In the genomic region with DNA sequence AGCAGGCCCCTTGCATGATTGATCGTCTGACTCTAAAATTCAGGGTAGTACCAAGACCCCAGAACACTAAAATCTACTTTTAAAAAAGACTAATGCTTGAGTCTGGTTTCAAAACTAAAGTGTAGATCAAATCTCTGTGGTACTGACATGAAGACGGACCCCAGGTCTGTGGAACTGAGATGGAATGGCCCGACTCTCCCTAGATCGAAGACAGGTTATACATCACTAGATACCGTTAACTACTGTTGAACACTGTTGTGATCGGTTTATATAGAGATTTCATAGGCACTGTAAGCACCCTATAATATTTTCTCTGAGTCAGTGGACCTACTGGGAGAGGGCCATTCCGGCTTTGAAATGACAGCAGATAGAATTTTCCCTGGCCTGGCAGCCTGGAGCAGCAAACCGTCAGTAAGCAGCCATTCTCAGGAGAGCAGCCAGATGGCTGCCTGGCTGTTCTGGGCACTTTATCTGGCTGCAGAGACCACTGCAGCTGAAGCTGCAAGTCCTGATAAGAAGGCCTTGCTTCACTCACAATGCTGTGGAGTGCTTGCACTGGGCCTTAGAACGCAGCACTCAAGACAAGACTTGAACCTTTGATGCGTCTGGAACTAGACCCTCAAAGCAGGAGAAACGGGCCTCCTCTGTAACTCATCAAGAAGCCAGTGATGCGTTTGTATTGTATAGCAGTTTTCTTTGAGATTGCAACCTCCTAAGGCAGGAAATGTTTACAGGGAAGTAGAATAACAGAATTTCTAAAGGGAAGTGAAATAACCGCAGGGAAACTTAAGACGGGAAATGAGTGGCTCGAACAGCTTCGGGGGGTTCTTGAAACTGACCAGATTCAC, we compare ENCODE assay signal across 13 mouse cellular contexts. TPM values are rescaled to one million over a fixed set of nuclear protein-coding genes. Genes with fewer than 3 reads are reported as not detected.
DNase-seq lines count a peak whose midpoint lies in the region; ATAC-seq and TF ChIP-seq lines count a peak whose summit lies in the region.
"Had no signal": no experiment of that assay in that cellular context is flagged by ENCODE, and none has a peak within 500 bp of the region (broad histone marks: within the 10 kb centered on the region; RNA-seq: fewer than 3 reads in every experiment).

No protein-coding gene starts in this region.

- H3K27me3 ChIP-seq in neural tube, embryonic 13.5 days, result no peaks in the 10 kb centered on the region
- H3K27me3 ChIP-seq in neural tube, embryonic 15.5 days (replicated peaks), result no peaks in the 10 kb centered on the region
- no peaks in the 10 kb centered on the region for H3K27me3 ChIP-seq in liver, embryonic 14.5 days (ENCODE audit: control insufficient read depth, insufficient read depth, low read length)
- H3K27me3 ChIP-seq in stomach, embryonic 16.5 days (ENCODE audit: control insufficient read depth, insufficient read depth, low read length), result no peaks in the 10 kb centered on the region
- H3K27me3 ChIP-seq in thymus, adult 2 months (ENCODE audit: control insufficient read depth, insufficient read depth, low read length), result no peaks in the 10 kb centered on the region
- no peaks in the 10 kb centered on the region for H3K27me3 ChIP-seq in cerebellum, adult 2 months (ENCODE audit: control insufficient read depth, insufficient read depth, low read length)
- H3K27me3 ChIP-seq: heart, embryonic 15.5 days had no signal

- TF ChIP-seq EP300 in liver, embryonic 14.5 days (IDR thresholded peaks at IDR 0.05; ENCODE audit: low read depth), result peak; percentile 98

- no peaks in the 10 kb centered on the region for H3K36me3 ChIP-seq in neural tube, embryonic 13.5 days
- no peaks in the 10 kb centered on the region for H3K36me3 ChIP-seq in neural tube, embryonic 15.5 days
- H3K36me3 ChIP-seq in liver, embryonic 14.5 days (replicated peaks; ENCODE audit: control insufficient read depth, insufficient read depth, low read depth), result no peaks in the 10 kb centered on the region
- no peaks in the 10 kb centered on the region for H3K36me3 ChIP-seq in stomach, embryonic 16.5 days (ENCODE audit: control insufficient read depth, insufficient read depth, low read length)
- H3K36me3 ChIP-seq in thymus, adult 2 months (ENCODE audit: control insufficient read depth, insufficient read depth, low read length), result no peaks in the 10 kb centered on the region
- H3K36me3 ChIP-seq: heart, embryonic 15.5 days had no signal

- H3K9ac ChIP-seq in neural tube, embryonic 13.5 days, result no peak overlapping the region
- H3K9ac ChIP-seq in neural tube, embryonic 15.5 days (replicated peaks), result no peak overlapping the region
- peak overlapping the region; percentile 82 for H3K9ac ChIP-seq in liver, embryonic 14.5 days (replicated peaks)
- no peak overlapping the region for H3K9ac ChIP-seq in stomach, embryonic 16.5 days (ENCODE audit: low read length)
- H3K9ac ChIP-seq: heart, embryonic 15.5 days had no signal

- TF ChIP-seq CTCF in liver, embryonic 14.5 days (IDR thresholded peaks at IDR 0.05; ENCODE audit: low read depth), result peak; percentile 55
- no peak for TF ChIP-seq CTCF in thymus, adult 2 months (IDR thresholded peaks at IDR 0.05; ENCODE audit: borderline replicate concordance, control insufficient read depth, extremely low read depth, insufficient read depth, low read length, poor library complexity)
- no peak for TF ChIP-seq CTCF in cerebellum, adult 2 months (IDR thresholded peaks at IDR 0.05; ENCODE audit: borderline replicate concordance, insufficient read depth, low read depth, low read length)

- WGBS in neural tube, embryonic 13.5 days, result 81% methylated on average over 16 of the region's 16 CpGs
- 78% methylated on average over 16 of the region's 16 CpGs for WGBS in neural tube, embryonic 15.5 days
- WGBS in liver, embryonic 14.5 days (ENCODE audit: insufficient replicate concordance), result 25% methylated on average over 16 of the region's 16 CpGs
- 69% methylated on average over 16 of the region's 16 CpGs for WGBS in stomach, embryonic 16.5 days
- WGBS in thymus, adult 2 months, result 53% methylated on average over 16 of the region's 16 CpGs
- 69% methylated on average over 16 of the region's 16 CpGs for WGBS in cerebellum, adult 2 months

- H3K4me1 ChIP-seq in neural tube, embryonic 13.5 days (replicated peaks), result no peaks in the 10 kb centered on the region
- no peaks in the 10 kb centered on the region for H3K4me1 ChIP-seq in neural tube, embryonic 15.5 days
- H3K4me1 ChIP-seq in liver, embryonic 14.5 days (replicated peaks; ENCODE audit: control insufficient read depth in 2 of 2, insufficient read depth in 2 of 2, low read length in 1 of 2), result peaks cover 23 to 37% of the 10 kb centered on the region in 2 experiments
- H3K4me1 ChIP-seq in stomach, embryonic 16.5 days (ENCODE audit: control insufficient read depth, insufficient read depth, low read length), result no peaks in the 10 kb centered on the region
- H3K4me1 ChIP-seq in thymus, adult 2 months (replicated peaks; ENCODE audit: control insufficient read depth, insufficient read depth, low read length), result no peaks in the 10 kb centered on the region
- no peaks in the 10 kb centered on the region for H3K4me1 ChIP-seq in cerebellum, adult 2 months (ENCODE audit: control insufficient read depth, insufficient read depth, low read length)

- H3K4me2 ChIP-seq in neural tube, embryonic 13.5 days, result no peak overlapping the region
- H3K4me2 ChIP-seq in neural tube, embryonic 15.5 days, result no peak overlapping the region
- peak overlapping the region; percentile 66 for H3K4me2 ChIP-seq in liver, embryonic 14.5 days (ENCODE audit: low read depth)
- no peak overlapping the region for H3K4me2 ChIP-seq in stomach, embryonic 16.5 days (ENCODE audit: low read depth, low read length)
- H3K4me2 ChIP-seq: heart, embryonic 15.5 days had no signal

- no peak overlapping the region for H3K4me3 ChIP-seq in neural tube, embryonic 13.5 days
- no peak overlapping the region for H3K4me3 ChIP-seq in neural tube, embryonic 15.5 days (replicated peaks)
- H3K4me3 ChIP-seq in liver, embryonic 14.5 days (ENCODE audit: insufficient read depth in 1 of 2, low read depth in 2 of 2, low read length in 2 of 2), result peak overlapping the region; percentile 64 to 79
- no peak overlapping the region for H3K4me3 ChIP-seq in stomach, embryonic 16.5 days (replicated peaks; ENCODE audit: low read length)
- H3K4me3 ChIP-seq in thymus, adult 2 months (ENCODE audit: control insufficient read depth, insufficient read depth, low read length), result no peak overlapping the region
- H3K4me3 ChIP-seq in cerebellum, adult 2 months (replicated peaks; ENCODE audit: insufficient read depth, low read depth, low read length), result no peak overlapping the region
- H3K4me3 ChIP-seq: heart, embryonic 15.5 days had no signal

- H3K9me3 ChIP-seq in neural tube, embryonic 13.5 days, result no peaks in the 10 kb centered on the region
- H3K9me3 ChIP-seq in neural tube, embryonic 15.5 days (replicated peaks), result no peaks in the 10 kb centered on the region
- no peaks in the 10 kb centered on the region for H3K9me3 ChIP-seq in liver, embryonic 14.5 days (ENCODE audit: control insufficient read depth, low read length)
- no peaks in the 10 kb centered on the region for H3K9me3 ChIP-seq in stomach, embryonic 16.5 days (replicated peaks; ENCODE audit: control insufficient read depth, low read length)
- H3K9me3 ChIP-seq: heart, embryonic 15.5 days had no signal

- no peak for ATAC-seq in neural tube, embryonic 13.5 days (ENCODE audit: low read depth)
- ATAC-seq in neural tube, embryonic 15.5 days (ENCODE audit: low FRiP score), result no peak
- peak; percentile 98 for ATAC-seq in liver, embryonic 14.5 days (ENCODE audit: insufficient read depth)
- ATAC-seq in stomach, embryonic 16.5 days (ENCODE audit: insufficient read depth, low FRiP score), result 0 out of 2 replicates have a peak, but pooled peaks have one; percentile 58
- ATAC-seq: forebrain, embryonic 14.5 days had no signal

- H3K27ac ChIP-seq in neural tube, embryonic 13.5 days (replicated peaks), result peak overlapping the region; percentile 15; the same call in 1 of the 2 replicates
- no peak overlapping the region for H3K27ac ChIP-seq in neural tube, embryonic 15.5 days (replicated peaks)
- peak overlapping the region; percentile 85 for H3K27ac ChIP-seq in liver, embryonic 14.5 days
- H3K27ac ChIP-seq in stomach, embryonic 16.5 days (ENCODE audit: low read length), result no peak overlapping the region
- H3K27ac ChIP-seq in thymus, adult 2 months (ENCODE audit: control insufficient read depth, insufficient read depth, low read length), result no peak overlapping the region
- no peak overlapping the region for H3K27ac ChIP-seq in cerebellum, adult 2 months (ENCODE audit: insufficient read depth, low read length)
- H3K27ac ChIP-seq: heart, embryonic 15.5 days had no signal

- peak; percentile 67 to 69 for DNase-seq in cerebellum, postnatal 10 days
- DNase-seq in cerebellum, adult 9-11 months, result no peak
- DNase-seq in liver, embryonic 14.5 days (ENCODE audit: low read depth in 3 of 3, low spot score in 3 of 3), result peak; percentile 86 to 90 (median 87)
- DNase-seq in thymus, adult 2 months, result no peak
- no peak for DNase-seq in cerebellum, adult 2 months
- DNase-seq: kidney, postnatal 4 days; thymus, postnatal 36 days had no signal

- TF ChIP-seq POLR2A in thymus, adult 2 months (IDR thresholded peaks at IDR 0.05; ENCODE audit: control insufficient read depth, extremely low read depth, insufficient read depth, low read length, poor library complexity), result no peak
- no peak for TF ChIP-seq POLR2A in cerebellum, adult 2 months (IDR thresholded peaks at IDR 0.05; ENCODE audit: borderline replicate concordance, insufficient read depth, low read length)

RNA-seq across cellular contexts. Expression of gene Fam205c, which starts 6.0 kb away (rescaled TPM):
- 1.5 and 3.0 TPM in 2 replicates for polyA plus RNA-seq in neural tube, embryonic 13.5 days (2015; fragmentation: Nextera tagmentation; extraction: Ambion mirVana)
- 1.4 and 2.6 TPM in 2 replicates for polyA plus RNA-seq in neural tube, embryonic 15.5 days (2015; fragmentation: Nextera tagmentation; extraction: Ambion mirVana)
- polyA plus RNA-seq in liver, embryonic 14.5 days (2012; rRNA removed), result 0.06 and 0.07 TPM in 2 replicates
- 0.15 and 0.30 TPM in 2 replicates for polyA plus RNA-seq in liver, embryonic 14.5 days (2014; fragmentation: Nextera tagmentation; extraction: Ambion mirVana)
- polyA plus RNA-seq in stomach, embryonic 16.5 days (2015; fragmentation: Nextera tagmentation; extraction: Ambion mirVana), result 0.46 and 0.52 TPM in 2 replicates
- not detected in 2 replicates for polyA plus RNA-seq in thymus, adult 2 months (2012; rRNA removed)
- polyA plus RNA-seq in cerebellum, adult 2 months (2012; rRNA removed), result 0.10 TPM in 1 of 2 replicates, not detected in the other
- polyA plus RNA-seq: lung, embryonic 16.5 days had no signal

RNA-seq across cellular contexts. Expression of gene Gm12394, which starts 23.5 kb away (rescaled TPM):
- polyA plus RNA-seq in neural tube, embryonic 13.5 days (2015; fragmentation: Nextera tagmentation; extraction: Ambion mirVana), result 0.45 and 0.59 TPM in 2 replicates
- polyA plus RNA-seq in neural tube, embryonic 15.5 days (2015; fragmentation: Nextera tagmentation; extraction: Ambion mirVana), result 0.49 and 0.51 TPM in 2 replicates
- polyA plus RNA-seq in liver, embryonic 14.5 days (2012; rRNA removed), result 0.01 TPM in 1 of 2 replicates, not detected in the other
- polyA plus RNA-seq in liver, embryonic 14.5 days (2014; fragmentation: Nextera tagmentation; extraction: Ambion mirVana), result 0.05 TPM in 1 of 2 replicates, not detected in the other
- polyA plus RNA-seq in stomach, embryonic 16.5 days (2015; fragmentation: Nextera tagmentation; extraction: Ambion mirVana), result 0.07 and 0.15 TPM in 2 replicates
- not detected in 2 replicates for polyA plus RNA-seq in thymus, adult 2 months (2012; rRNA removed)
- 0.10 and 0.11 TPM in 2 replicates for polyA plus RNA-seq in cerebellum, adult 2 months (2012; rRNA removed)

RNA-seq across cellular contexts. Expression of gene Fam205a1, which starts 26.4 kb away (rescaled TPM):
- polyA plus RNA-seq in neural tube, embryonic 13.5 days (2015; fragmentation: Nextera tagmentation; extraction: Ambion mirVana), result 0.06 TPM in 1 of 2 replicates, not detected in the other
- polyA plus RNA-seq in neural tube, embryonic 15.5 days (2015; fragmentation: Nextera tagmentation; extraction: Ambion mirVana), result 0.08 TPM in 1 of 2 replicates, not detected in the other
- 0.21 and 0.22 TPM in 2 replicates for polyA plus RNA-seq in liver, embryonic 14.5 days (2012; rRNA removed)
- polyA plus RNA-seq in liver, embryonic 14.5 days (2014; fragmentation: Nextera tagmentation; extraction: Ambion mirVana), result 0.04 and 0.28 TPM in 2 replicates
- polyA plus RNA-seq in stomach, embryonic 16.5 days (2015; fragmentation: Nextera tagmentation; extraction: Ambion mirVana), result 0.04 TPM in 1 of 2 replicates, not detected in the other
- polyA plus RNA-seq in thymus, adult 2 months (2012; rRNA removed), result 0.04 TPM in 1 of 2 replicates, not detected in the other
- polyA plus RNA-seq in cerebellum, adult 2 months (2012; rRNA removed), result 0.35 and 0.59 TPM in 2 replicates
- polyA plus RNA-seq: forebrain, embryonic 14.5 days; heart, embryonic 15.5 days had no signal

RNA-seq across cellular contexts. Expression of gene Phf24, which starts 36.4 kb away (rescaled TPM):
- 20.1 and 27.6 TPM in 2 replicates for polyA plus RNA-seq in neural tube, embryonic 13.5 days (2015; fragmentation: Nextera tagmentation; extraction: Ambion mirVana)
- polyA plus RNA-seq in neural tube, embryonic 15.5 days (2015; fragmentation: Nextera tagmentation; extraction: Ambion mirVana), result 40.2 and 46.1 TPM in 2 replicates
- polyA plus RNA-seq in liver, embryonic 14.5 days (2012; rRNA removed), result 0.12 and 0.16 TPM in 2 replicates
- polyA plus RNA-seq in liver, embryonic 14.5 days (2014; fragmentation: Nextera tagmentation; extraction: Ambion mirVana), result 0.08 and 0.14 TPM in 2 replicates
- 2.2 and 2.5 TPM in 2 replicates for polyA plus RNA-seq in stomach, embryonic 16.5 days (2015; fragmentation: Nextera tagmentation; extraction: Ambion mirVana)
- 1.5 and 2.3 TPM in 2 replicates for polyA plus RNA-seq in thymus, adult 2 months (2012; rRNA removed)
- 79.9 and 84.1 TPM in 2 replicates for polyA plus RNA-seq in cerebellum, adult 2 months (2012; rRNA removed)

Comparison
In these comparisons a context has a peak if more than half of its experiments do, and no peak if none do; other contexts are left out.
1. DNase-seq: peak in cerebellum, postnatal 10 days (2 of 2) and liver, embryonic 14.5 days (3 of 3); none in cerebellum, adult 9-11 months (single experiment), thymus, adult 2 months (single experiment) and cerebellum, adult 2 months (0 of 2).
2. H3K27ac ChIP-seq: peak in neural tube, embryonic 13.5 days (single experiment) and liver, embryonic 14.5 days (single experiment); none in neural tube, embryonic 15.5 days (single experiment), stomach, embryonic 16.5 days (single experiment), thymus, adult 2 months (single experiment) and cerebellum, adult 2 months (single experiment).
3. ATAC-seq: peak in liver, embryonic 14.5 days (single experiment) and stomach, embryonic 16.5 days (single experiment); none in neural tube, embryonic 13.5 days (single experiment) and neural tube, embryonic 15.5 days (single experiment).
4. H3K4me3 ChIP-seq: peak in liver, embryonic 14.5 days (2 of 2); none in neural tube, embryonic 13.5 days (single experiment), neural tube, embryonic 15.5 days (single experiment), stomach, embryonic 16.5 days (single experiment), thymus, adult 2 months (single experiment) and cerebellum, adult 2 months (single experiment).